Mouse (Mus musculus) retina, adult 2 months (tissue): ENCODE results near the gene Ehhadh.

ENCODE experiments used
- DNase-seq: peaks from one replicate; pipeline ENCODE4 v3.0.0-alpha.2; 2012; ENCODE audit warnings: low read depth, low spot score

Ehhadh gene

GRCm38 (mm10) chr16:21735638-21736037, 52.0 kb downstream of the Ehhadh start:
- no peak for DNase-seq

GRCm38 (mm10) chr16:21727897-21728364, 59.7 kb downstream of the Ehhadh start:
- DNase-seq: peak; percentile 65

- DNase-seq: no peak
These were observed 60.2 kb downstream of the Ehhadh start for GRCm38 (mm10) chr16:21727421-21727820.

- no peak for DNase-seq
These were observed 63.3 kb downstream of the Ehhadh start for GRCm38 (mm10) chr16:21724261-21724660.

- DNase-seq: no peak
These were observed 67.8 kb downstream of the Ehhadh start for GRCm38 (mm10) chr16:21719770-21720169.

- DNase-seq: no peak
These were observed 73.1 kb downstream of the Ehhadh start for GRCm38 (mm10) chr16:21714516-21714915.
